Mouse (Mus musculus): ENCODE results near the gene Cadm2.

DNA sequence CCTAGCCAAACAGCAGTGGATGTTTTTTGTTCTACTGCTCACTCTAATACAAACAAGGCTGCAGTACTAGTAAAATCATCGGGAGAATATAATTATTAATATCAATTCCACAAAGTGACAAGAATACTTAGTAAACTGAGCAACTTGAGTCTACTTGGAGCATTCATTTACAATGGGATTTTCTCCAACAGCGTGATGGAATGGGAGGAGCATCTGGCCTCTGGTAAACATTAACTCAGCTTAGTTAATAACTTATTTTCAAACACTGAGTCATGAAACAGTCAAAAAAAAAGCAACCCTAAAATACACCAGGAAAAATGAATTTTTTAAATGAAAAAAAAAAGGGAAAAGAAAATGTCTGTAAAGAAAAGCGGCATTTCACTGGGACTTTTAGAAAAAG lies 12.2 kb downstream of the Cadm2 start:
- TF ChIP-seq TAL1 (IDR thresholded peaks at IDR 0.05; ENCODE audit: low read length): no peak
- no peak for TF ChIP-seq GATA1 (IDR thresholded peaks at IDR 0.05; ENCODE audit: low read length)
